Comparison of ENCODE assay signal across 8 mouse cellular contexts in genomic region chr9:37144251-37144650, GRCm38 (mm10). TPM values are rescaled to one million over a fixed set of nuclear protein-coding genes. Genes with fewer than 3 reads are reported as not detected.
DNase-seq lines count a peak whose midpoint lies in the region; ATAC-seq and TF ChIP-seq lines count a peak whose summit lies in the region.

No protein-coding gene starts in this region.

- no peak for ATAC-seq in forebrain, postnatal 0 days
- ATAC-seq in limb, embryonic 11.5 days (ENCODE audit: insufficient number of reproducible peaks, low FRiP score, low TSS enrichment, low read depth) = no peak
- ATAC-seq in neural tube, embryonic 15.5 days (ENCODE audit: low FRiP score) = no peak
- no peak for ATAC-seq in CD4-positive, CD25-positive, alpha-beta regulatory T cell, adult 4 months

- TF ChIP-seq CTCF in layer of hippocampus, adult 2 months (conservative IDR thresholded peaks at IDR 0.05) = peak; percentile 44
- peak; percentile 47 for TF ChIP-seq CTCF in forebrain, postnatal 0 days (IDR thresholded peaks at IDR 0.05; ENCODE audit: low read depth)

- peak overlapping the region; percentile 96 for H3K9ac ChIP-seq in forebrain, postnatal 0 days
- no peak overlapping the region for H3K9ac ChIP-seq in limb, embryonic 11.5 days (ENCODE audit: low read length)
- peak overlapping the region; percentile 82 for H3K9ac ChIP-seq in neural tube, embryonic 15.5 days (replicated peaks)

- WGBS in forebrain, postnatal 0 days = 4% methylated on average over 21 of the region's 21 CpGs
- 1% methylated on average over 21 of the region's 21 CpGs for WGBS in limb, embryonic 11.5 days
- 1% methylated on average over 21 of the region's 21 CpGs for WGBS in neural tube, embryonic 15.5 days

- H3K27ac ChIP-seq in layer of hippocampus, adult 2 months = peak overlapping the region; percentile 96
- H3K27ac ChIP-seq in forebrain, postnatal 0 days (ENCODE audit: low read depth, low read length) = peak overlapping the region; percentile 99
- H3K27ac ChIP-seq in limb, embryonic 11.5 days (replicated peaks; ENCODE audit: low read depth, low read length) = peak overlapping the region; percentile 33
- H3K27ac ChIP-seq in neural tube, embryonic 15.5 days (replicated peaks) = peak overlapping the region; percentile 95

- no peaks in the 10 kb centered on the region for H3K27me3 ChIP-seq in forebrain, postnatal 0 days (ENCODE audit: insufficient read depth, low read length)
- peaks cover 17% of the 10 kb centered on the region for H3K27me3 ChIP-seq in limb, embryonic 11.5 days (ENCODE audit: control insufficient read depth, insufficient read depth, low read length)
- H3K27me3 ChIP-seq in neural tube, embryonic 15.5 days (replicated peaks) = no peaks in the 10 kb centered on the region

- H3K4me1 ChIP-seq in forebrain, postnatal 0 days (ENCODE audit: insufficient read depth) = peaks cover 20% of the 10 kb centered on the region
- H3K4me1 ChIP-seq in limb, embryonic 11.5 days (ENCODE audit: control insufficient read depth, insufficient read depth, low read length) = peaks cover 56% of the 10 kb centered on the region
- peaks cover 65% of the 10 kb centered on the region for H3K4me1 ChIP-seq in neural tube, embryonic 15.5 days

- no peak for DNase-seq in layer of hippocampus, adult 2 months (ENCODE audit: low spot score in 2 of 2)
- DNase-seq in layer of hippocampus, postnatal 25 days (ENCODE audit: extremely low spot score in 1 of 2, low spot score in 1 of 2) = no peak
- DNase-seq in cerebellum, postnatal 25 days = peak; percentile 45 to 49
- DNase-seq in forebrain, postnatal 0 days = peak; percentile 44
- DNase-seq in limb, embryonic 11.5 days (ENCODE audit: low spot score) = peak; percentile 80
- DNase-seq in thymus, postnatal 0 days (ENCODE audit: low spot score) = no peak

- H3K4me3 ChIP-seq in layer of hippocampus, adult 2 months = peak overlapping the region; percentile 88
- peak overlapping the region; percentile 92 for H3K4me3 ChIP-seq in forebrain, postnatal 0 days (ENCODE audit: low read depth, low read length)
- peak overlapping the region; percentile 67 for H3K4me3 ChIP-seq in limb, embryonic 11.5 days (ENCODE audit: low read depth, low read length)
- H3K4me3 ChIP-seq in neural tube, embryonic 15.5 days (replicated peaks) = peak overlapping the region; percentile 70

- no peaks in the 10 kb centered on the region for H3K36me3 ChIP-seq in forebrain, postnatal 0 days (ENCODE audit: insufficient read depth)
- H3K36me3 ChIP-seq in limb, embryonic 11.5 days (ENCODE audit: control insufficient read depth, insufficient read depth, low read length) = no peaks in the 10 kb centered on the region
- no peaks in the 10 kb centered on the region for H3K36me3 ChIP-seq in neural tube, embryonic 15.5 days

- peak overlapping the region; percentile 81 for H3K4me2 ChIP-seq in forebrain, postnatal 0 days (ENCODE audit: low read depth)
- peak overlapping the region; percentile 94 for H3K4me2 ChIP-seq in limb, embryonic 11.5 days (ENCODE audit: low read depth, severe bottlenecking)
- peak overlapping the region; percentile 85 for H3K4me2 ChIP-seq in neural tube, embryonic 15.5 days

- H3K9me3 ChIP-seq in forebrain, postnatal 0 days (ENCODE audit: low read length) = no peaks in the 10 kb centered on the region
- no peaks in the 10 kb centered on the region for H3K9me3 ChIP-seq in limb, embryonic 11.5 days (ENCODE audit: control insufficient read depth, low read length)
- H3K9me3 ChIP-seq in neural tube, embryonic 15.5 days (replicated peaks) = no peaks in the 10 kb centered on the region

RNA-seq across cellular contexts. Expression of gene Pknox2, which starts 3.0 kb away (rescaled TPM):
- 10 to 100 TPM; 41.1 to 41.2 TPM for total RNA-seq in layer of hippocampus, adult 2 months (2021)
- 10 to 100 TPM; 29.3 to 41.2 TPM for total RNA-seq in layer of hippocampus, postnatal 25 days (2021)
- total RNA-seq in forebrain, postnatal 0 days (2014; rRNA removed) = 20.9 and 26.1 TPM in 2 replicates
- polyA plus RNA-seq in forebrain, postnatal 0 days (2015; fragmentation: Nextera tagmentation; extraction: Ambion mirVana) = 26.3 and 27.9 TPM in 2 replicates
- 11.3 and 12.4 TPM in 2 replicates for polyA plus RNA-seq in limb, embryonic 11.5 days (2014; fragmentation: Nextera tagmentation; extraction: Ambion mirVana)
- 46.1 and 52.3 TPM in 2 replicates for polyA plus RNA-seq in neural tube, embryonic 15.5 days (2015; fragmentation: Nextera tagmentation; extraction: Ambion mirVana)
- 0.91 and 1.3 TPM in 2 replicates for polyA plus RNA-seq in thymus, postnatal 0 days (2015; fragmentation: Nextera tagmentation; extraction: Ambion mirVana)
- not detected for polyA plus RNA-seq in CD4-positive, CD25-positive, alpha-beta regulatory T cell, adult 4 months (2017; shearing (Covaris generic))

Comparison
In these comparisons a context has a peak if more than half of its experiments do, and no peak if none do; other contexts are left out.
1. DNase-seq: peak in cerebellum, postnatal 25 days (2 of 2), forebrain, postnatal 0 days (single experiment) and limb, embryonic 11.5 days (single experiment); none in layer of hippocampus, adult 2 months (0 of 2), layer of hippocampus, postnatal 25 days (0 of 2) and thymus, postnatal 0 days (single experiment).
2. H3K27ac ChIP-seq: peak in every context shown above with its lines; median percentile 99 in forebrain, postnatal 0 days; 96 in layer of hippocampus, adult 2 months; 95 in neural tube, embryonic 15.5 days; 33 in limb, embryonic 11.5 days.
3. Peak in every context shown above with its lines, with median percentiles within 50 percentile points of each other: H3K4me3 ChIP-seq and H3K4me2 ChIP-seq.